24 mouse cellular contexts compared by ENCODE assay signal in genomic region chr13:112027736-112028135, GRCm38 (mm10).
"Had no signal": no experiment of that assay in that cellular context is flagged by ENCODE, and none has a peak within 500 bp of the region (broad histone marks: within the 10 kb centered on the region; RNA-seq: fewer than 3 reads in every experiment).

No protein-coding gene starts in this region.

- H3K4me3 ChIP-seq: gastrocnemius, adult 2 months; heart, embryonic 13.5 days; heart, embryonic 15.5 days; hindbrain, embryonic 13.5 days; hindbrain, embryonic 15.5 days; kidney, embryonic 15.5 days; limb, embryonic 13.5 days had no signal

- ATAC-seq: hindbrain, postnatal 0 days; intestine, embryonic 16.5 days had no signal

- H3K9ac ChIP-seq: heart, embryonic 13.5 days; heart, embryonic 15.5 days; hindbrain, embryonic 13.5 days; hindbrain, embryonic 15.5 days; kidney, embryonic 15.5 days; limb, embryonic 13.5 days had no signal

- H3K4me2 ChIP-seq: heart, embryonic 11.5 days; heart, embryonic 13.5 days; heart, embryonic 15.5 days; hindbrain, embryonic 13.5 days; hindbrain, embryonic 15.5 days; kidney, embryonic 15.5 days; limb, embryonic 13.5 days had no signal

- H3K27ac ChIP-seq: gastrocnemius, adult 2 months; heart, embryonic 13.5 days; heart, embryonic 15.5 days; hindbrain, embryonic 13.5 days; hindbrain, embryonic 15.5 days; hindbrain, postnatal 0 days; kidney, embryonic 15.5 days; kidney, postnatal 0 days; limb, embryonic 13.5 days had no signal

- DNase-seq: gastrocnemius, adult 2 months; gastrocnemius, postnatal 10 days; gastrocnemius, postnatal 25 days; heart, adult 18-20 months; heart, postnatal 14 days; heart, postnatal 36 days; kidney, adult 11 months; kidney, adult 2 months; kidney, adult 9 months; kidney, postnatal 14 days; kidney, postnatal 36 days; layer of hippocampus, adult 9-11 months; layer of hippocampus, postnatal 36 days; left cerebral cortex, postnatal 4 days had no signal

- H3K27me3 ChIP-seq: heart, embryonic 13.5 days; heart, embryonic 15.5 days; hindbrain, embryonic 13.5 days; hindbrain, embryonic 15.5 days; kidney, embryonic 15.5 days had no signal

- H3K9me3 ChIP-seq: heart, embryonic 13.5 days; heart, embryonic 15.5 days; hindbrain, embryonic 13.5 days; hindbrain, embryonic 15.5 days; kidney, embryonic 15.5 days; limb, embryonic 13.5 days had no signal

- H3K36me3 ChIP-seq: heart, embryonic 13.5 days; heart, embryonic 15.5 days; hindbrain, embryonic 13.5 days; hindbrain, embryonic 15.5 days; kidney, embryonic 15.5 days; limb, embryonic 13.5 days had no signal
